Mouse (Mus musculus) G1E (cell line): Measurements from ENCODE around the gene Med13l.

Experiments
- CTCF ChIP-seq: IDR thresholded peaks from 2 replicates; pipeline ENCODE4 v1.5.1; 2012; ENCODE audit warnings: low read depth, low read length, inconsistent platforms, mixed read lengths
- GATA1 ChIP-seq: IDR thresholded peaks from 2 replicates; pipeline ENCODE4 v1.6.1; 2012; ENCODE audit warnings: borderline replicate concordance, low read length, inconsistent platforms, mixed read lengths

GRCm38 (mm10) chr5:118756078-118756477 is 195.6 kb downstream of the Med13l start:
- TF ChIP-seq GATA1: no peak
- no peak for TF ChIP-seq CTCF
